Mouse (Mus musculus) neural tube, embryonic 11.5 days (tissue): ENCODE results near the gene Zfp180. TPM values are rescaled to one million over a fixed set of nuclear protein-coding genes. Genes with fewer than 3 reads are reported as not detected.

Experiments used
- ATAC-seq: fragments of 200-750 bp; cut with Nextera tagmentation; 2 replicates; pipeline ENCODE4 v1.8.0; 2017; ENCODE audit warnings: moderate number of reproducible peaks, mild to moderate bottlenecking, moderate TSS enrichment, moderate library complexity; ENCODE audit not compliant: insufficient read depth, low FRiP score, low TSS enrichment
- DNase-seq: peaks from one replicate; pipeline ENCODE4 v3.0.0-alpha.2; 2015; ENCODE audit warnings: low spot score
- H3K27ac ChIP-seq: fragments of 300-500 bp; sonication (generic); 2 replicates; pipeline ENCODE4 v1.5.1; 2014; ENCODE audit warnings: low read depth, mild to moderate bottlenecking, low read length
- H3K27me3 ChIP-seq: fragments of 300-500 bp; sonication (generic); 2 replicates; pipeline ENCODE4 v1.6.1; 2014; ENCODE audit warnings: mild to moderate bottlenecking, low read length, mixed read lengths; ENCODE audit not compliant: control insufficient read depth, insufficient read depth
- H3K36me3 ChIP-seq: fragments of 300-500 bp; sonication (generic); 2 replicates; pipeline ENCODE4 v1.6.1; 2014; ENCODE audit warnings: mild to moderate bottlenecking, low read length, moderate library complexity, mixed read lengths; ENCODE audit not compliant: control insufficient read depth, insufficient read depth
- H3K4me1 ChIP-seq: fragments of 300-500 bp; sonication (generic); 2 replicates; pipeline ENCODE4 v1.6.1; 2014; ENCODE audit warnings: low read length, mixed read lengths; ENCODE audit not compliant: control insufficient read depth, insufficient read depth
- H3K4me2 ChIP-seq: fragments of 300-500 bp; sonication (generic); 2 replicates; pipeline ENCODE4 v1.6.1; 2014; ENCODE audit warnings: low read depth, mild to moderate bottlenecking, moderate library complexity
- H3K4me3 ChIP-seq: fragments of 300-500 bp; sonication (generic); 2 replicates; pipeline ENCODE4 v1.5.1; 2014; ENCODE audit warnings: low read depth, low read length
- H3K9ac ChIP-seq: fragments of 300-500 bp; sonication (generic); 2 replicates; pipeline ENCODE4 v1.6.1; 2014; ENCODE audit warnings: mild to moderate bottlenecking, low read length
- H3K9me3 ChIP-seq: fragments of 300-500 bp; sonication (generic); 2 replicates; pipeline ENCODE4 v1.6.1; 2016; ENCODE audit warnings: low read length; ENCODE audit not compliant: control insufficient read depth
- whole genome bisulfite sequencing: fragments of 180-500 bp; shearing (Covaris S2); extraction: QIAGEN DNeasy Blood & Tissue Kit; methylation state at CpG from one replicate; pipeline ENCODE4 v1.1.7; 2014; 5-methylcytosine and 5-hydroxymethylcytosine counted together
- polyA plus RNA-seq: library from polyadenylated mRNA; unstranded; fragments of >200 nt; fragmentation: Nextera tagmentation; extraction: Ambion mirVana; gene quantifications from 2 replicates; pipeline ENCODE4 v1.2.1, GENCODE M21; 2014

Zfp180 gene
- polyA plus RNA-seq, 1 experiment from 2014 or later, result 37.7 TPM

GRCm38 (mm10) chr7:24105144-24105703 is 23.5 kb downstream of the Zfp180 start:
- no peak for DNase-seq
- Histone ChIP-seq H3K36me3 (peaks cover 75% of the 10 kb centered on the region), H3K27me3 (no peaks in the 10 kb centered on the region), H3K9me3 (peaks cover 65% of the 10 kb centered on the region), H3K27ac (no peak overlapping the region), H3K4me3 (no peak overlapping the region), H3K4me1 (no peaks in the 10 kb centered on the region), H3K9ac (no peak overlapping the region), H3K4me2 (no peak overlapping the region)
- no peak for ATAC-seq
- WGBS, result 96% methylated on average over 18 of the region's 18 CpGs

GRCm38 (mm10) chr7:24110839-24111238 is 29.1 kb downstream of the Zfp180 start:
- Histone ChIP-seq H3K4me2 (no peak overlapping the region), H3K4me1 (0 out of 2 replicates have a peak, but pooled peaks cover 2% of the 10 kb centered on the region), H3K9ac (no peak overlapping the region), H3K9me3 (peaks cover 30% of the 10 kb centered on the region), H3K27ac (no peak overlapping the region), H3K4me3 (no peak overlapping the region), H3K36me3 (peaks cover 22% of the 10 kb centered on the region), H3K27me3 (no peaks in the 10 kb centered on the region)
- DNase-seq (no peak), ATAC-seq (no peak)
- 96% methylated on average over 7 of the region's 7 CpGs for WGBS

DNA sequence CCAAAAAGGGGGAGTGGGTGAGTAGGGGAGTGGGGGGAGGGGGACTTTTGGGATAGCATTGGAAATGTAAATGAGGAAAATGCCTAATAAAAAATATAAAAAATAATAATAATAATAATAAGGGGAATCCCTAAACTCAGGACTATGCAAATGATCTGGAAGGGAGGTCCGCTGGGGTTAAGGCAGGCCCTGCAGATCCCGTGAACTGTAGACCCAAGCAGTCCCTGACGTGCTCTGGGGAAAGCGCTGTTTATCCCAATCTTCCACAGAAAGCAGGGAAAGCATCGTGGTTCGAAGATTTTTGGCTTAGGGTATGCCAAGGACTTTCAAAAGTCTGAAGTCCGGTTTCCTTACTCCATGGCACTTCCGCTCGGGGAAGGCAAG is 30.0 kb downstream of the Zfp180 start:
- peak overlapping the region; percentile 76 for H3K4me2 ChIP-seq
- no peaks in the 10 kb centered on the region for H3K27me3 ChIP-seq
- WGBS, result 3% methylated on average over 9 of the region's 9 CpGs
- DNase-seq (no peak), ATAC-seq (peak; percentile 80)
- H3K9me3 ChIP-seq, result peaks cover 21% of the 10 kb centered on the region
- 0 out of 2 replicates have a peak, but pooled peaks cover 2% of the 10 kb centered on the region for H3K4me1 ChIP-seq
- no peak overlapping the region for H3K27ac ChIP-seq
- H3K36me3 ChIP-seq, result peaks cover 13% of the 10 kb centered on the region
- no peak overlapping the region for H3K9ac ChIP-seq
- H3K4me3 ChIP-seq, result peak overlapping the region; percentile 62

- Histone ChIP-seq H3K27ac (no peak within 1 kb of the TSS), H3K27me3 (no peaks in the 10 kb centered on the region), H3K36me3 (peaks cover 7% of the 10 kb centered on the region), H3K4me1 (0 out of 2 replicates have a peak, but pooled peaks cover 2% of the 10 kb centered on the region), H3K9me3 (peaks cover 15% of the 10 kb centered on the region), H3K4me3 (peak within 1 kb of the TSS; percentile 62), H3K4me2 (peak within 1 kb of the TSS; percentile 76), H3K9ac (peak within 1 kb of the TSS; percentile 66)
- WGBS, result 3% methylated on average over 23 of the region's 23 CpGs
- DNase-seq, result peak; percentile 88
- ATAC-seq, result peak; percentile 93
Observed at GRCm38 (mm10) chr7:24112156-24112856, 30.6 kb downstream of the Zfp180 start, which contains the start of gene Zfp112. Zfp112 (plus strand) TSS chr7:24112314.

DNA sequence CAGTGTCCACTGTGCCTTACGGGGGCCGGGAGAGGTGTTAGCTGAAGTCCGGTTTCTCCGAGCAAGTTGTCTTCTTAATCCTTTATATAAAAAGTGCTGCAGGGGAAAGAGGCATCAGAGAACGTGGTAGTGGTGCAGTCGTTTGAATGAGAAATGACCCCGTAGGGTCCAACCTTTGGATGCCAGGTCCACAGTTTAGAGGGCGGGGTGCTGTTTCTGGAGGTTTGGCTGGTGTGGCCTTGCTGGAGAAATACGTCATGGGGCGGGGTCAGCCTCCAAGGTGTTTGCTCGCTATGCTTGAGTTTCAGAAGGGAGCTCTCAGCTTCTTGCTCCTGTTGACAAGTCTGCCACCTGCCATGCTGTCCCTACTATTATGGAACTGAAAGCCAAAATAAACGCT is 31.3 kb downstream of the Zfp180 start:
- Histone ChIP-seq H3K9me3 (peaks cover 10% of the 10 kb centered on the region), H3K27me3 (no peaks in the 10 kb centered on the region), H3K4me3 (peak overlapping the region; percentile 62), H3K4me1 (0 out of 2 replicates have a peak, but pooled peaks cover 2% of the 10 kb centered on the region), H3K27ac (no peak overlapping the region), H3K9ac (peak overlapping the region; percentile 66), H3K36me3 (peaks cover 1% of the 10 kb centered on the region), H3K4me2 (peak overlapping the region; percentile 76)
- ATAC-seq (no peak), DNase-seq (no peak)
- 17% methylated on average over 12 of the region's 12 CpGs for WGBS

GRCm38 (mm10) chr7:24116655-24117054 is 34.9 kb downstream of the Zfp180 start:
- Histone ChIP-seq H3K36me3 (no peaks in the 10 kb centered on the region), H3K4me2 (no peak overlapping the region), H3K4me3 (no peak overlapping the region), H3K27me3 (no peaks in the 10 kb centered on the region), H3K4me1 (0 out of 2 replicates have a peak, but pooled peaks cover 2% of the 10 kb centered on the region), H3K9ac (no peak overlapping the region), H3K9me3 (no peaks in the 10 kb centered on the region), H3K27ac (no peak overlapping the region)
- 79% methylated on average over 4 of the region's 4 CpGs for WGBS
- no peak for ATAC-seq
- DNase-seq, result no peak

GRCm38 (mm10) chr7:24133425-24133995 is 51.8 kb downstream of the Zfp180 start:
- peak overlapping the region; percentile 55 for H3K4me2 ChIP-seq
- peak; percentile 51 for ATAC-seq
- 18% methylated on average over 6 of the region's 6 CpGs for WGBS
- H3K4me1 ChIP-seq, result no peaks in the 10 kb centered on the region; the same call in 1 of the 2 replicates
- H3K36me3 ChIP-seq, result peaks cover 4% of the 10 kb centered on the region
- H3K27ac ChIP-seq, result no peak overlapping the region
- H3K27me3 ChIP-seq, result no peaks in the 10 kb centered on the region
- H3K9me3 ChIP-seq, result no peaks in the 10 kb centered on the region
- no peak for DNase-seq
- peak overlapping the region; percentile 30 for H3K9ac ChIP-seq
- H3K4me3 ChIP-seq, result peak overlapping the region; percentile 60

DNA sequence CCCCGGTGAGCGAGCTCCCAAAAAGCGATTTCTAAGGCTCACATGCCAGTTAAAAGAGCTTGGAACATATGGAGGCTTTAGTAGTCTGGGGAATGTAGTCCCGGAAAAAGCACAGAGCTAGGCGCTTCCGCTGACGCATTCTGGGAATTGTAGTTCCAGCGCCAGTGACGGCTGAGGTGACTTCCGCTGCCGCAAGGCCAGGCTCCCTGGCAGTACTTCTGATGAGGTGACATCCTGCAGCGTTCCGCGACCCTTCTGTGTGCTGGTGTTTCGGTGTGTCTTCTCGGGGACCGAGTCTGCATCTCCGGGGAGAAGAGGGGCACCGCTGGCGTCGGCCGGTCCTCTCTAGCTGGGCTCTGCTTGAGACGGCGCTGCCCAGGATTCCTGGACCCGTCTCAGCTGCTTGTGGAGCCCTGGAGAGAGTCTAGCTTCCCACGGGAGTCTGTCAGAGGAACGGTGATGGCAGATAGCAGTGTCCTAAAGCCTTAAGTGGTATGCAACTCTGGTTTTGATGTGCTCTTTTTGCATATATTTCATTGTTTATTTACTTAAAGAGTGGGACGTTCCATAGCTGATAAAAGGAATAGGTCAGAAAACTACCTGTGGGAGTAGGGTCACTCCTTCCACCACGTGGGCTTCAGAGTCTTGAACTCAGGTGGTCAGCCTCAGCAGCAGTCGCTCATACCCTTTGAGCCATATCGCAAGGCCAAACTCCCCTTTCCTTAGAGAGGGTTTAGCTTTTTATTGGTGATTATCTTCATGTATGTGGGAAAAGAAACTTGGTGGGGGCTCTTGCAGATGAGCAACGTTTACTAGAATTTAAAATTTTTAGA is 52.5 kb downstream of the Zfp180 start, which contains the start of gene Zfp235:
Gene Zfp235, plus strand, starts transcription at position 174 of the 833 bp plus-strand sequence.
- Histone ChIP-seq H3K9me3 (no peaks in the 10 kb centered on the region), H3K4me1 (no peaks in the 10 kb centered on the region; the same call in 1 of the 2 replicates), H3K4me3 (peak within 1 kb of the TSS; percentile 60), H3K27me3 (no peaks in the 10 kb centered on the region), H3K36me3 (peaks cover 5% of the 10 kb centered on the region), H3K4me2 (peak within 1 kb of the TSS; percentile 55), H3K9ac (peak within 1 kb of the TSS; percentile 64), H3K27ac (no peak within 1 kb of the TSS)
- DNase-seq (peak; percentile 87), ATAC-seq (peak; percentile 91)
- WGBS, result 4% methylated on average over 32 of the region's 32 CpGs
